Mouse (Mus musculus) midbrain, embryonic 11.5 days (tissue): ENCODE measurements around the gene Lrrn4. TPM values are rescaled to one million over a fixed set of nuclear protein-coding genes. Genes with fewer than 3 reads are reported as not detected.
A peak's percentile ranks its signal among the peaks of the same experiment; 100 is the strongest.

Experiments
- ATAC-seq: fragments of 200-750 bp; cut with Nextera tagmentation; 2 replicates; pipeline ENCODE4 v1.8.0; 2017; ENCODE audit warnings: moderate TSS enrichment, moderate library complexity; ENCODE audit not compliant: low FRiP score
- DNase-seq: peaks from one replicate; pipeline ENCODE4 v3.0.0; 2015; ENCODE audit warnings: low spot score; ENCODE audit errors: missing footprints
- H3K27ac ChIP-seq: fragments of 300-500 bp; sonication (generic); 2 replicates; pipeline ENCODE4 v1.5.1; 2014; ENCODE audit warnings: low read depth, low read length
- H3K27me3 ChIP-seq: fragments of 300-500 bp; sonication (generic); 2 replicates; pipeline ENCODE4 v1.6.1; 2014; ENCODE audit warnings: mild to moderate bottlenecking, low read length, moderate library complexity, mixed read lengths; ENCODE audit not compliant: control insufficient read depth, insufficient read depth
- H3K36me3 ChIP-seq: fragments of 300-500 bp; sonication (generic); 2 replicates; pipeline ENCODE4 v1.6.1; 2014; ENCODE audit warnings: mild to moderate bottlenecking, low read length, moderate library complexity, mixed read lengths; ENCODE audit not compliant: control insufficient read depth, insufficient read depth
- H3K4me1 ChIP-seq: fragments of 300-500 bp; sonication (generic); 2 replicates; pipeline ENCODE4 v1.6.1; 2014; ENCODE audit warnings: low read length; ENCODE audit not compliant: control insufficient read depth, insufficient read depth
- H3K4me2 ChIP-seq: fragments of 300-500 bp; sonication (generic); 2 replicates; pipeline ENCODE4 v1.6.1; 2014; ENCODE audit warnings: mild to moderate bottlenecking, moderate library complexity
- H3K4me3 ChIP-seq: fragments of 300-500 bp; sonication (generic); 2 replicates; pipeline ENCODE4 v1.5.1; 2014; ENCODE audit warnings: low read depth, low read length
- H3K9ac ChIP-seq: fragments of 300-500 bp; sonication (generic); 2 replicates; pipeline ENCODE4 v1.6.1; 2014; ENCODE audit warnings: low read length
- H3K9me3 ChIP-seq: fragments of 300-500 bp; sonication (generic); 2 replicates; pipeline ENCODE4 v1.6.1; 2016; ENCODE audit warnings: low read length; ENCODE audit not compliant: control insufficient read depth
- WGBS: fragments of 180-500 bp; shearing (Covaris S2); extraction: QIAGEN DNeasy Blood & Tissue Kit; methylation state at CpG from one replicate; pipeline ENCODE4 v1.1.7; 2014; 5-methylcytosine and 5-hydroxymethylcytosine counted together
- polyA plus RNA-seq: library from polyadenylated mRNA; unstranded; fragments of >200 nt; fragmentation: Nextera tagmentation; extraction: Ambion mirVana; gene quantifications from 2 replicates; pipeline ENCODE4 v1.2.1, GENCODE M21; 2014

Gene Lrrn4
- polyA plus RNA-seq, 1 experiment from 2014 or later = 0.14 TPM

- Histone ChIP-seq H3K36me3 (no peaks in the 10 kb centered on the region), H3K27ac (no peak overlapping the region), H3K4me2 (no peak overlapping the region), H3K9me3 (no peaks in the 10 kb centered on the region), H3K4me1 (no peaks in the 10 kb centered on the region), H3K9ac (no peak overlapping the region), H3K27me3 (no peaks in the 10 kb centered on the region), H3K4me3 (no peak overlapping the region)
- 69% methylated on average over 2 of the region's 2 CpGs for WGBS
- ATAC-seq = no peak
- no peak for DNase-seq
These were observed 24.3 kb upstream of the Lrrn4 start for GRCm38 (mm10) chr2:132904961-132905360.

GRCm38 (mm10) chr2:132903498-132903897 lies 22.8 kb upstream of the Lrrn4 start:
- Histone ChIP-seq H3K36me3 (no peaks in the 10 kb centered on the region), H3K9me3 (no peaks in the 10 kb centered on the region), H3K27me3 (no peaks in the 10 kb centered on the region), H3K27ac (no peak overlapping the region), H3K4me2 (no peak overlapping the region), H3K9ac (no peak overlapping the region), H3K4me3 (no peak overlapping the region), H3K4me1 (no peaks in the 10 kb centered on the region)
- WGBS = 38% methylated on average over 3 of the region's 3 CpGs
- ATAC-seq (peak; percentile 67; the same call in 1 of the 2 replicates), DNase-seq (peak; percentile 93)

- H3K4me3 ChIP-seq = no peak overlapping the region
- no peak overlapping the region for H3K4me2 ChIP-seq
- DNase-seq = no peak
- no peaks in the 10 kb centered on the region for H3K27me3 ChIP-seq
- H3K36me3 ChIP-seq = no peaks in the 10 kb centered on the region
- ATAC-seq = no peak
- WGBS = 69% methylated on average over 4 of the region's 4 CpGs
- H3K9me3 ChIP-seq = no peaks in the 10 kb centered on the region
- no peak overlapping the region for H3K27ac ChIP-seq
- H3K9ac ChIP-seq = no peak overlapping the region
- no peaks in the 10 kb centered on the region for H3K4me1 ChIP-seq
These were observed 21.4 kb upstream of the Lrrn4 start for GRCm38 (mm10) chr2:132902056-132902455.

- DNase-seq (no peak), ATAC-seq (no peak)
- Histone ChIP-seq H3K4me1 (no peaks in the 10 kb centered on the region), H3K9ac (no peak overlapping the region), H3K9me3 (no peaks in the 10 kb centered on the region), H3K4me3 (no peak overlapping the region), H3K36me3 (no peaks in the 10 kb centered on the region), H3K27ac (no peak overlapping the region), H3K27me3 (no peaks in the 10 kb centered on the region), H3K4me2 (no peak overlapping the region)
- 79% methylated on average over 4 of the region's 4 CpGs for WGBS
These were observed 20.9 kb upstream of the Lrrn4 start for GRCm38 (mm10) chr2:132901636-132902035.

GRCm38 (mm10) chr2:132900596-132900995 lies 19.9 kb upstream of the Lrrn4 start:
- 83% methylated on average over 1 of the region's 1 CpGs for WGBS
- Histone ChIP-seq H3K27me3 (no peaks in the 10 kb centered on the region), H3K27ac (no peak overlapping the region), H3K9ac (no peak overlapping the region), H3K36me3 (no peaks in the 10 kb centered on the region), H3K4me2 (no peak overlapping the region), H3K4me1 (no peaks in the 10 kb centered on the region), H3K4me3 (no peak overlapping the region), H3K9me3 (no peaks in the 10 kb centered on the region)
- ATAC-seq (no peak), DNase-seq (no peak)

- DNase-seq (no peak), ATAC-seq (no peak)
- Histone ChIP-seq H3K4me3 (no peak overlapping the region), H3K27me3 (no peaks in the 10 kb centered on the region), H3K4me1 (no peaks in the 10 kb centered on the region), H3K27ac (no peak overlapping the region), H3K36me3 (no peaks in the 10 kb centered on the region), H3K9me3 (no peaks in the 10 kb centered on the region), H3K9ac (no peak overlapping the region), H3K4me2 (no peak overlapping the region)
- WGBS = 63% methylated on average over 1 of the region's 1 CpGs
These were observed 17.5 kb upstream of the Lrrn4 start for GRCm38 (mm10) chr2:132898211-132898610.

GRCm38 (mm10) chr2:132893826-132894225 lies 13.1 kb upstream of the Lrrn4 start:
- H3K9me3 ChIP-seq = no peaks in the 10 kb centered on the region
- WGBS = 90% methylated on average over 5 of the region's 5 CpGs
- no peak overlapping the region for H3K9ac ChIP-seq
- H3K36me3 ChIP-seq = no peaks in the 10 kb centered on the region
- no peak overlapping the region for H3K4me2 ChIP-seq
- H3K27me3 ChIP-seq = no peaks in the 10 kb centered on the region
- no peak overlapping the region for H3K27ac ChIP-seq
- no peak for ATAC-seq
- DNase-seq = no peak
- no peak overlapping the region for H3K4me3 ChIP-seq
- no peaks in the 10 kb centered on the region for H3K4me1 ChIP-seq

GRCm38 (mm10) chr2:132885312-132885711 lies 4.6 kb upstream of the Lrrn4 start:
- H3K4me2 ChIP-seq = no peak overlapping the region
- DNase-seq (no peak), ATAC-seq (no peak)
- peaks cover 10% of the 10 kb centered on the region for H3K27me3 ChIP-seq
- 94% methylated on average over 7 of the region's 7 CpGs for WGBS
- peaks cover 9% of the 10 kb centered on the region for H3K4me1 ChIP-seq
- no peak overlapping the region for H3K4me3 ChIP-seq
- no peak overlapping the region for H3K27ac ChIP-seq
- no peak overlapping the region for H3K9ac ChIP-seq
- H3K36me3 ChIP-seq = no peaks in the 10 kb centered on the region
- no peaks in the 10 kb centered on the region for H3K9me3 ChIP-seq

- H3K36me3 ChIP-seq = no peaks in the 10 kb centered on the region
- H3K4me3 ChIP-seq = no peak overlapping the region
- no peaks in the 10 kb centered on the region for H3K9me3 ChIP-seq
- ATAC-seq (no peak), DNase-seq (no peak)
- H3K4me2 ChIP-seq = no peak overlapping the region
- H3K9ac ChIP-seq = no peak overlapping the region
- no peak overlapping the region for H3K27ac ChIP-seq
- H3K4me1 ChIP-seq = peaks cover 13% of the 10 kb centered on the region
- 85% methylated on average over 8 of the region's 8 CpGs for WGBS
- H3K27me3 ChIP-seq = peaks cover 16% of the 10 kb centered on the region
These were observed 3.7 kb upstream of the Lrrn4 start for GRCm38 (mm10) chr2:132884303-132884967.
